Mouse (Mus musculus): ENCODE measurements around the gene Olfr520. TPM values are rescaled to one million over a fixed set of nuclear protein-coding genes. Genes with fewer than 3 reads are reported as not detected.

The Olfr520 gene
- not detected for polyA plus RNA-seq (2017; shearing (Covaris generic))

GRCm38 (mm10) chr7:99729973-99730372 is at the start of gene Olfr520:
Olfr520 (plus strand) TSS chr7:99730273.

GRCm38 (mm10) chr7:99711166-99711565 is 18.9 kb upstream of the Olfr520 start, which contains the start of gene Slco2b1:
Slco2b1 (minus strand) TSS chr7:99711340.

GRCm38 (mm10) chr7:99763207-99763606 is 33.1 kb downstream of the Olfr520 start, which contains the start of gene Olfr521:
Olfr521 (plus strand) TSS chr7:99763507.

Other genes with a start within 250 kb of the Olfr520 start
- 1,577 TPM for gene Rps3, start 246.5 kb upstream of the Olfr520 start, polyA plus RNA-seq (2017; shearing (Covaris generic))
- 21.6 TPM for gene Arrb1, start 194.8 kb upstream of the Olfr520 start, polyA plus RNA-seq (2017; shearing (Covaris generic))
- gene Tpbgl, start 103.2 kb upstream of the Olfr520 start, polyA plus RNA-seq (2017; shearing (Covaris generic)), result not detected
- gene Slco2b1, start 18.9 kb upstream of the Olfr520 start, polyA plus RNA-seq (2017; shearing (Covaris generic)), result 0.37 TPM
- gene Olfr521, start 33.2 kb downstream of the Olfr520 start, polyA plus RNA-seq (2017; shearing (Covaris generic)), result not detected
- gene Neu3, start 98.1 kb downstream of the Olfr520 start, polyA plus RNA-seq (2017; shearing (Covaris generic)), result 35.1 TPM
- not detected for gene Xrra1, start 128.8 kb downstream of the Olfr520 start, polyA plus RNA-seq (2017; shearing (Covaris generic))
- 502 TPM for gene Spcs2, start 133.2 kb downstream of the Olfr520 start, polyA plus RNA-seq (2017; shearing (Covaris generic))